Mouse (Mus musculus) cerebellum, adult 18-20 months (tissue): ENCODE data around the gene Bola2.
A peak's percentile ranks its signal among the peaks of the same experiment; 100 is the strongest.

ENCODE experiments used
- DNase-seq, 2 experiments: peaks; one replicate each; pipeline ENCODE4 v3.0.0; 2021

Bola2 gene

GRCm38 (mm10) chr7:126690737-126691136, 4.5 kb upstream of the Bola2 start:
- DNase-seq = no peak

GRCm38 (mm10) chr7:126691676-126692075, 3.5 kb upstream of the Bola2 start:
- no peak for DNase-seq

- DNase-seq = no peak
These were observed 2.8 kb upstream of the Bola2 start for GRCm38 (mm10) chr7:126692426-126692825.

- peak; percentile 80 to 83 for DNase-seq
These were observed 1.9 kb upstream of the Bola2 start for GRCm38 (mm10) chr7:126693256-126693655.

GRCm38 (mm10) chr7:126693781-126694180, 1.4 kb upstream of the Bola2 start:
- DNase-seq = no peak

- DNase-seq = no peak
These were observed 655 bp upstream of the Bola2 start for GRCm38 (mm10) chr7:126694441-126695051.

- peak; percentile 94 to 96 for DNase-seq
These were observed 518 bp downstream of the Bola2 start, which contains the start of gene Slx1b for GRCm38 (mm10) chr7:126695631-126696207. TSS of gene Slx1b (minus strand) at chr7:126695784.

- peak in 1 of 2 experiments; percentile 34 for DNase-seq
These were observed 1.1 kb downstream of the Bola2 start for GRCm38 (mm10) chr7:126696303-126696702.

GRCm38 (mm10) chr7:126696886-126697285, 1.7 kb downstream of the Bola2 start:
- no peak for DNase-seq

- DNase-seq = no peak
These were observed 2.6 kb downstream of the Bola2 start for GRCm38 (mm10) chr7:126697838-126698237.

- DNase-seq = peak in 1 of 2 experiments; percentile 44
These were observed 5.1 kb downstream of the Bola2 start for GRCm38 (mm10) chr7:126700063-126701015.

- DNase-seq = peak; percentile 94 to 97
These were observed 5.9 kb downstream of the Bola2 start for GRCm38 (mm10) chr7:126701070-126701469.

- DNase-seq = no peak
These were observed 6.6 kb downstream of the Bola2 start for GRCm38 (mm10) chr7:126701559-126702357.

GRCm38 (mm10) chr7:126702358-126702757, 7.2 kb downstream of the Bola2 start:
- no peak for DNase-seq

GRCm38 (mm10) chr7:126702861-126703756, 7.9 kb downstream of the Bola2 start:
- peak; percentile 59 to 60 for DNase-seq

GRCm38 (mm10) chr7:126703757-126704077, 8.5 kb downstream of the Bola2 start:
- peak; percentile 53 to 55 for DNase-seq

GRCm38 (mm10) chr7:126704121-126704980, 9.2 kb downstream of the Bola2 start:
- DNase-seq = peak; percentile 91 to 92

- DNase-seq = no peak
These were observed 12.4 kb downstream of the Bola2 start, which contains the start of gene Coro1a for GRCm38 (mm10) chr7:126707442-126708174. TSS of gene Coro1a (minus strand) at chr7:126707787.

- no peak for DNase-seq
These were observed 13.2 kb downstream of the Bola2 start for GRCm38 (mm10) chr7:126708175-126708952.
